Mouse (Mus musculus) heart, embryonic 11.5 days (tissue): ENCODE measurements around the gene Il2ra. TPM values are rescaled to one million over a fixed set of nuclear protein-coding genes. Genes with fewer than 3 reads are reported as not detected.

ENCODE experiments used
- polyA plus RNA-seq: library from polyadenylated mRNA; unstranded; fragments of >200 nt; fragmentation: Nextera tagmentation; extraction: Ambion mirVana; gene quantifications from 2 replicates; pipeline ENCODE4 v1.2.1, GENCODE M21; 2014

The Il2ra gene
- polyA plus RNA-seq, 1 experiment from 2014 or later: not detected

Other genes starting within 250 kb of the Il2ra start
- 13.8 and 17.0 TPM in 2 replicates for gene Pfkfb3, start 88.7 kb upstream of the Il2ra start, polyA plus RNA-seq
- gene Rbm17, start 38.7 kb upstream of the Il2ra start, polyA plus RNA-seq: 106 and 109 TPM in 2 replicates
- not detected in 2 replicates for gene Gm17490, start 16.5 kb upstream of the Il2ra start, polyA plus RNA-seq
- 5.8 and 6.7 TPM in 2 replicates for gene Il15ra, start 62.5 kb downstream of the Il2ra start, polyA plus RNA-seq
- 113 and 124 TPM in 2 replicates for gene Fbh1, start 134.8 kb downstream of the Il2ra start, polyA plus RNA-seq
- 19.6 and 25.7 TPM in 2 replicates for gene Ankrd16, start 135.1 kb downstream of the Il2ra start, polyA plus RNA-seq